Mouse (Mus musculus) adrenal gland, postnatal 14 days (tissue): Measurements from ENCODE around the gene Ndufaf1. TPM values are rescaled to one million over a fixed set of nuclear protein-coding genes. Genes with fewer than 3 reads are reported as not detected.
"Not testable (repeated sequence)": the region's sequence is repeated elsewhere in the genome, so short reads cannot be mapped to it uniquely, and the experiment has no call there.

Experiments used
- DNase-seq: peaks from one replicate; pipeline ENCODE4 v3.0.0; 2021; ENCODE audit warnings: mixed read lengths
- long read RNA-seq, 2 experiments: library from polyadenylated mRNA; stranded (forward); transcript quantifications; one replicate each; pipeline ENCODE4 v2.0.0; 2021
- total RNA-seq: library from RNA; stranded (reverse); gene quantifications from 2 replicates; pipeline ENCODE4 v1.2.3, GENCODE M21; 2021

Ndufaf1 gene
- total RNA-seq = 54.9 and 57.5 TPM in 2 replicates
- long read RNA-seq, experiment 1, transcript Ndufaf1-203 (5 exons, 1,308 nt) = major isoform, 28 of 60 reads
- long read RNA-seq, experiment 1, transcript Ndufaf1-202 (5 exons, 1,478 nt) = minor isoform, 18 of 60 reads
- long read RNA-seq, experiment 1, partial matches to known transcripts = 3 of 60 reads
- long read RNA-seq, experiment 1, other reads (novel, unspliced or antisense) = 11 of 60 reads
- long read RNA-seq, experiment 2, transcript Ndufaf1-202 (5 exons, 1,478 nt) = major isoform, 18 of 44 reads
- long read RNA-seq, experiment 2, transcript Ndufaf1-203 (5 exons, 1,308 nt) = major isoform, 18 of 44 reads
- long read RNA-seq, experiment 2, partial matches to known transcripts = 4 of 44 reads
- long read RNA-seq, experiment 2, other reads (novel, unspliced or antisense) = 4 of 44 reads

DNA sequence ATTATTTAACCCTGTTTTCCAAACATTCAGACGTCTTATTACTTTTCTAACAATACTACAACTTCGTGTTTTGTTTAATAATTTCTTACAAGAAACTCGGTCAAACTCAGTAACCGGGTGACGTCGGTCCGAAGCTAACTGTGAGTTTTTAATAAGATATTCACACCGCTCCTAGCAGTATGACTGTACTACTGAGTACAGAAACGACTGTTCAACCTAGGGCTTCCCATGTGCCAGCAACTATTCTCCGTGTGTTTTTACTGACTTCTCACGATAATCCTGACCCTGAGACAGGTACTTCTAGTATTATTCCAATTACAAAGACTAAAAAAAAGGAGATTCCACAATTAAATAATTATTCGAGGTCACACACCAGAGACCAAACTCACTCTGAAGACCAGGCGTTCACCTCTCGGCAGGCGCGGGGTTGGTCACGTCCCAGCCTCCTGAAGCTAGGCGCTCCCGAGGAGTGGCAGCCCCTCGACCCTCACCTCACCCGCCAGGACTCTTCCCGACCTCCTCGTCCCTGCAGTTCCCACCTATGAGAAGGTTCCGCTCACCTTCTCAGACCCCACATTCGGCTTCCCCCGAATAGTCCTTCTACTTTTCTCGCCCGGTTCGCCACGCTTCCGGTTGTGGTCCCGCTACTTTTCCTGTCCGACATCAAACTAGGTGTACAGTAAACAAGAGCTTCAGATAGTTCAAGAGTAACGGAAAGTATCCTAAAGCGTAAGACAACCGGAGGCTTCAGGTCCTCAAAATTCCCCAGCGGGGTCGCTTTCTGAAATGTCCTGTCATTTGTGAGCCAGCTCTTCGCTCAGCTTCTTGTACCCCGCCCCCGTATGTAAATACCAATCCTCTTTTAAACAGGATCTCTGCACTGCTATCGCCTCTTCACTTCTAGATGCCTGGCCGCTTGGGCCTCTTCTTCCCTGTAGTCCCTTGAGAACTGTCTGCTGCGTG, at the start of gene Ndufaf1:
TSS of gene Ndufaf1 (minus strand) at position 608 of the 963 bp plus-strand sequence.
- DNase-seq = peak; percentile 91

DNA sequence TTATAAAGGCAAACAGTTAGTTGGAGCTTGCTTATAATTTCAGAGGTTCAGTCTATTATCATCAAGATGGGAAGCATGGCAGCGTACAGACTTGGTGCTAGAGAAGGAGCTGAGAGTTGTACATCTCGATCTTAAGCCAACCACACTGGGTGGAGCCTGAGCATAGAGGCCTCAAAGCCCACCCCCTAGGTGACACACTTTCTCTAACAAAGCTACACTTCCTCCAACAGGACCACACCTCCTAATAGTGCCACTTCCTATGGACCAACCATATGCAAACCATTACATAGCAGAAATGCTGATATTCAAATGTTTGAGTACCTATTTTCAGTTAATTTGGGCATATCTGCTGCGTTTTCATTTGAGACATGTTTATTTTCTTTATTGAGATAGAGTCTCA, 47.4 kb upstream of the Ndufaf1 start:
- no peak for DNase-seq

GRCm38 (mm10) chr2:119707676-119708075, 45.0 kb upstream of the Ndufaf1 start:
- no peak for DNase-seq

- DNase-seq = no peak
Observed at GRCm38 (mm10) chr2:119703171-119703570, 40.5 kb upstream of the Ndufaf1 start.

GRCm38 (mm10) chr2:119699962-119700361, 37.3 kb upstream of the Ndufaf1 start:
- DNase-seq = no peak

- DNase-seq = no peak
Observed at GRCm38 (mm10) chr2:119698472-119698871, 35.8 kb upstream of the Ndufaf1 start.

DNA sequence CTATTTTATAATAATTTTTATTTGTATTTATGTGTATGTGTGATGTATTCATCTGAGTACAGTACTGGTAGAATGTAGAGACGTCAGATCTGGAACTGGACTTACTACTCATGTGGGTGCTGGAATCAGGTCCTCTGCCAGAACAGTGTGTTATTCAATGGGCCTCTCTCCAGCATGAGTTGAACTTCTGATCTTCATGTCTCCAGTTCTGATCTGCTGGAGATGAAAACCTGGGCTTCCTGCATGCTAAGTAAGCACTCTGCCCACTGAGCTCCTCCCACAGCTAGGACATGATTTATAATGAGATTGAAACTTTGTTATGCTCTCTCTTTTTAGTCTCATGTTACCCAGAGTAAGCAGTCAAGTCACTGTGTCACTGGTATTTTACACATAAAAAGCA, 33.5 kb upstream of the Ndufaf1 start:
- DNase-seq = no peak

DNA sequence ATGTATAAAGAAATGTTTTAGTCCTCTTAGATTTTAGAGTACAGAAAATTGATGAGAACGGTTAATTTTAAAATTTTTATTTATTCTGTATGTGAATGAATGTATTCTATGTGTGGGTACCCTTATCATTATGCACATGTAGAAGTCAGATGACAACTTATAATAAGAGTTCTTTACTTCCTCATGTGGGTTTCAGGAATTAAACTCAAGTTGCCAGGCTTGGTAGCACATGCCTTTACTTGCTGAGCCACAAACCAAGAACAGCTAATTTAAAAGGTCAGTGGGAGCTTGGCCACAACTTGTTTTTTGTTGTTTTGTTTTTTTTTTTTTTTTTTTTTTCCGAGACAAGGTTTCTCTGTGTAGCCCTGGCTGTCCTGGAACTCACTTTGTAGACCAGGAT, 32.2 kb upstream of the Ndufaf1 start:
- no peak for DNase-seq

DNA sequence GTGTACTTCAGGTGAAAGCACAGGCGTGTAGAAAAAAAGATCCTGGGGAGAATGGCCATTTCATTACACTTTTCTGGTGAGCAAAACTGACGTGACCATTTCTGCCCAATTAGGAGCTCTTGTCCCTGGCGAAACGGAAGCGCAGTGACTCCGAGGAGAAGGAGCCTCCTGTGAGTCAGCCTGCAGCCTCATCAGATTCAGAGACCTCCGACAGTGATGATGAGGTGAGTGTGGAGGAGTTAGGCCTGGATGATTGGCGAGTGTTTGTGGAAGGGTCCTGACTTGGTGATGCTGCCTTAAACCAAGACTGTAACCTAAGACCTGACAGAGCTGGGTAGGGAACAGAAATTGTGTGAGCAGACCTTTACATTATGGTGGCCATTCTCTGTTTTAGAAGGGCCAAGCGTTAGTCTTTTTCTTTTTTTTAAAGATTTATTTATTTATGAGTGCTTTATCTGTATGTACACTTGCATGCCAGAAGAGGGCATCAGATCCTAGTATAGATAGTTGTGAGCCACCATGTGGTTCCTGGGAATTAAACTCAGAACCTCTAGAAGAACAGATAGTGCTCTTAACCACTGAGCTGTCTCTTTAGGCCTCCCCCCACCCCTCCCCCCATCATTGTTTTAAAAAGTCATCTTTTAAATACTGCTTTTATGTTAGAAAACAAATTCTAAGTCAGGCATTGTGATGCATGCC, 29.5 kb upstream of the Ndufaf1 start:
- DNase-seq = no peak

DNA sequence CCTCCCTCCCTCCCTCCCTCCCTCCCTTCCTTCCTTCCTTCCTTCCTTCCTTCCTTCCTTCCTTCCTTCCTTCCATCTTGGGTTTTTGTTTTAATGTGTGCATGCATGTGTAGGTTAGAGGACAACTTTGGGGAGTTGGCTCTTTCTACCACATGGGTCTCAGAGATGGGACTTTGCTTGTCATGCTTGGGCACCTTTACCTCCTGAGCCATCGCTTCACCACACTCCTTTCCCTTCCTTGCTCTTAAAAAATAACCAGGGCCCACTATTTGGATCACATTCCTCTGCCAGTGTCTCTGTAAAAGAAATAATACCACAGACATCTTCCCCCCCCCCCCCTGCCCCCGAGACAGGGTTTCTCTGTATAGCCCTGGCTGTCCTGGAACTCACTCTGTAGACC, 21.1 kb upstream of the Ndufaf1 start:
- no peak for DNase-seq

- no peak for DNase-seq
Observed at GRCm38 (mm10) chr2:119675831-119676230, 13.2 kb upstream of the Ndufaf1 start.

- no peak for DNase-seq
Observed at GRCm38 (mm10) chr2:119675215-119675784, 12.7 kb upstream of the Ndufaf1 start.

GRCm38 (mm10) chr2:119674525-119675214, 12.0 kb upstream of the Ndufaf1 start, which contains the start of gene Rtf1:
Gene Rtf1 (plus strand): TSS chr2:119675068.
- DNase-seq = peak; percentile 98

DNA sequence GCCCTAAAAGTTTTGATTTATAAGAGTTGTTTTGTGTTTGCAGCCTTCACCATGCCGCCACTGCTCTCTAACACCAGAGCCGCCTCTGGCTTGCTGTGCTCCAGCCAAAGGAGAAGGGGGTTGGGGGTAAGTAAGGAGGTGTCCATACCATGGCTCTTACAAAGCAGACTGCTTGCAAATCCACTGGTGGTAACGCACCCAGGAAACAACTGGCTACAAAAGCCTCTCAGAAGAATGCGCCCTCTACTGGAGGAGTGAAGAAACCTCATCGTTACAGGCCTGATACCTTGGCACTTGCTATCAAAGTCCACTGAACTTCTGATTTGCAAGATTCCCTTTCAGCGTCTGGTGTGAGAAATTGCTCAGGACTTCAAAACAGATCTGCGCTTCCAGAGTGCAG, 6.4 kb upstream of the Ndufaf1 start:
- DNase-seq = peak; percentile 24

GRCm38 (mm10) chr2:119665744-119666143, 3.1 kb upstream of the Ndufaf1 start:
- DNase-seq = not testable (repeated sequence)

DNA sequence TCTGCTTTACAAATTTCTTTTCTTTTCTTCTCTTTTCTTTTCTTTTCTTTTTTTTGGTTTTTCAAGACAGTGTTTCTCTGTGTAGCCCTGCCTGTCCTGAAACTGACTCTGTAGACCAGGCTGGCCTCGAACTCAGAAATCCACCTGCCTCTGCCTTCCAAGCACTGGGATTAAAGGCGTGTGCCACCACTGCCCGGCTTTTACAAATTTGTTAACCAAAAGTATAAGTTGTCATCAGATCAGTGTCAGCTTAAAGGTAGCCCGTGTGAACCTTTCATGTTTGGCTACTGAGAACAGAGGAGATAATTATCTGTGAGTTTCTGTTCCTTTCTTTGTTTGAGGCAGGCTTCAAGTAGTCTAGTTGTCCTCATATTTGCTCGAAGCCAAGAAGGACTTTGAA, 18.4 kb downstream of the Ndufaf1 start:
- DNase-seq = no peak

GRCm38 (mm10) chr2:119641214-119641912, 21.3 kb downstream of the Ndufaf1 start:
- no peak for DNase-seq

DNA sequence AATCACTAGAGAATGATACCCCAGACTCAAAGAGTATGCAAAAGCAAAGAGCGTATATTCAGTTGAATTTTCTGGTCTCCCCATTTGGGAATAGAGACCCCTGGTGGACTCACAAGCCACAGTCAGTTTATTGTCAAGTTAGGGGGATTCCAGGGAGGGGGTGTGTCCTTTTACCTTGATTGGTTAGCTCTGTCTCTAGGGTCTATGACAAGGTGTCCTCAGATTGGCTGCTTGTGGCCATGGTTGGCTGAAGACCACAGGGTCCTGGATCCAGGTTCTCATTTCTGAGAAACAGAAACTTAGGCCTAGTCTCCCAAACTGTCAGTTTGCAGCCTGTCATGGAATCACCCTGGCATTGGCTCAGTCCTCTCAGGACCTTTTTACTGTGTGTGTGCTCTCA, 25.8 kb downstream of the Ndufaf1 start:
- DNase-seq = no peak

DNA sequence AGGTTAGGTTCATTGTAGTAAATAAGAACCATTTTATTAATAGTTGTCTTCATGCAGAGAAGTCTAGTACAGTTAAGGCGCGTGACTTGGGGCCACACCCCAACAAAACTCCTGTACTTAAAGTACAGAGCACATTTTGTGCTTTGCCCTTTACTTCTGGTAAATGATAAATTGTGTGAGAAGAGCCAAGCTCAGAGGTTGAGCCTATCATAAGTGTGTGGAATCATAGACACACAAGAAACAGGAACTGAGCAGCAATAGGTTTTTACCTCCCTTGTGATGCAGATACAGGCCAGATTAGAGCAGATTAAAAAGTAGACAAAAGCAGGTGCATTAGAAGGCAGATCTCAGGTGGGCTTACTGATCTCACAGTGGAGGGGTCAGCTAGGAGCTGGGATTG, 41.3 kb downstream of the Ndufaf1 start:
- DNase-seq = no peak

GRCm38 (mm10) chr2:119619002-119619401, 43.6 kb downstream of the Ndufaf1 start:
- not testable (repeated sequence) for DNase-seq
